Mouse (Mus musculus) forebrain, embryonic 14.5 days (tissue): ENCODE measurements at regions not wholly inside any gene's neighbourhood (a gene's known extent, or its start where the extent isn't known, plus 50 kb on each side); places are given as distances from the start of the nearest gene placed in this dataset.

Experiments used
- ATAC-seq: fragments of 200-750 bp; cut with Nextera tagmentation; 2 replicates; pipeline ENCODE4 v1.8.0; 2017; ENCODE audit warnings: mild to moderate bottlenecking, moderate library complexity
- DNase-seq: peaks from one replicate; pipeline ENCODE4 v3.0.0-alpha.2; 2015; ENCODE audit warnings: low spot score
- H3K27ac ChIP-seq: fragments of 300-500 bp; sonication (generic); 2 replicates; pipeline ENCODE4 v1.5.1; 2014; ENCODE audit warnings: low read depth, mild to moderate bottlenecking, control low read depth, low read length, moderate library complexity
- H3K27me3 ChIP-seq: fragments of 300-500 bp; sonication (generic); replicated peaks from 2 replicates; pipeline ENCODE4 v1.6.1; 2014; ENCODE audit warnings: low read length, control low read depth, mixed read lengths; ENCODE audit not compliant: control insufficient read depth, insufficient read depth
- H3K36me3 ChIP-seq: fragments of 300-500 bp; sonication (generic); 2 replicates; pipeline ENCODE4 v1.6.1; 2014; ENCODE audit warnings: low read length, control low read depth; ENCODE audit not compliant: control insufficient read depth, insufficient read depth
- H3K4me1 ChIP-seq: fragments of 300-500 bp; sonication (generic); 2 replicates; pipeline ENCODE4 v1.6.1; 2014; ENCODE audit warnings: antibody characterized with exemption, low read length, control low read depth; ENCODE audit not compliant: control insufficient read depth, insufficient read depth
- H3K4me2 ChIP-seq: fragments of 300-500 bp; sonication (generic); 2 replicates; pipeline ENCODE4 v1.6.1; 2014; ENCODE audit warnings: mild to moderate bottlenecking, control low read depth, low read length
- H3K4me3 ChIP-seq: fragments of 300-500 bp; sonication (generic); 2 replicates; pipeline ENCODE4 v1.5.1; 2014; ENCODE audit warnings: low read depth, low read length, control low read depth
- H3K9ac ChIP-seq: fragments of 300-500 bp; sonication (generic); 2 replicates; pipeline ENCODE4 v1.6.1; 2014; ENCODE audit warnings: mild to moderate bottlenecking, low read length, control low read depth, moderate library complexity
- H3K9me3 ChIP-seq: fragments of 300-500 bp; sonication (generic); replicated peaks from 2 replicates; pipeline ENCODE4 v1.6.1; 2016; ENCODE audit warnings: low read length, control low read depth, mixed read lengths; ENCODE audit not compliant: control insufficient read depth
- WGBS: fragments of 180-500 bp; shearing (Covaris S2); extraction: QIAGEN DNeasy Blood & Tissue Kit; methylation state at CpG from one replicate; pipeline ENCODE4 v1.1.7; 2014; 5-methylcytosine and 5-hydroxymethylcytosine counted together

DNA sequence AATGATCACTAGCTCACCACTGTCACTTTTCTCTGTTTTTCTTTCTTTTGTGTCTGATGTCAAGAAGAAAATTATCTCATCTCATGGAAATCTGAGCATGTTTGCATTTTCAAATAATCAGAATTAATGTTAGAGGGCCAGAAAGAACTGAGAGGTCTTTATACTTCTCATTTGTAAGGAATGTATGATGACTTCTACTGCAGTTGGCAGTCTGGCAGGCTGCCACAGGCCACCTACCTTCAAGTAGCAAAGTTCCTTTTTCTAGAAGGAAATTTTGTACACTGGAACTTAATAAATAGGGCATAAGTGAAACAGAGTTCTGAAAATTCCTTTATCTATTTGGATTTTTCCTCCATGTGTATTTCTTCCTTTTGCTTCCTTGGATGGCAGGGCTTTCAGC, 148.7 kb upstream of the Inhba start:
- ATAC-seq (no peak), DNase-seq (no peak)
- Histone ChIP-seq H3K9me3 (no peaks in the 10 kb centered on the region), H3K36me3 (no peaks in the 10 kb centered on the region), H3K4me2 (no peak overlapping the region), H3K27me3 (no peaks in the 10 kb centered on the region), H3K4me3 (no peak overlapping the region), H3K9ac (no peak overlapping the region), H3K27ac (no peak overlapping the region), H3K4me1 (no peaks in the 10 kb centered on the region)

GRCm38 (mm10) chr13:15863344-15863743, 148.3 kb upstream of the Inhba start:
- 60% methylated on average over 3 of the region's 3 CpGs for WGBS
- Histone ChIP-seq H3K27ac (no peak overlapping the region), H3K36me3 (no peaks in the 10 kb centered on the region), H3K4me1 (no peaks in the 10 kb centered on the region), H3K4me2 (no peak overlapping the region), H3K27me3 (no peaks in the 10 kb centered on the region), H3K9me3 (no peaks in the 10 kb centered on the region), H3K9ac (no peak overlapping the region), H3K4me3 (no peak overlapping the region)
- ATAC-seq (no peak), DNase-seq (no peak)

DNA sequence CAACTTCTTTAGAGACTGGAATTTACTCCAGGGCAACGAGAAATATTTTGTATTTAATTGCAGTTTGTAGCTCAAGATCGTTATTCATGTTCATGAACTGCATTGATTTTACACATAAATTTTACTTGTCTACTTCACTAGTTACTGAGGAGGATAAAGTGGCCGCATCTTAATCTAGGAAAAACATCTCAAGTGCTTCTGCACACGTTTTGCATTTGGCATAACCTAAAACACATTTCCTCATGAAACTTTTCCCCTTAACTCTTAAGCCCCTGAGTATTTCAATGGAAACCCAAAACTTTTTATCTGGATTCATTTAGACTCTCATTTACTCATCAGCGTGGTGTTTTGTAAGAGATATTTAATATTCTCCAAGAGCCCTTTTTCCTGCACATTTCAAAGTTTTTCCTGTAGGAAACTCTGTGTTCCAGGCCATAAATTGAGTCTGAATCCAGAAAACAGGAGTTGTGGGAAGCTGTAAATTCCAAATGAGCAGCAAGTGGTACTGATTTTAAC, 144.5 kb upstream of the Inhba start:
- Histone ChIP-seq H3K27ac (no peak overlapping the region), H3K9me3 (no peaks in the 10 kb centered on the region), H3K4me2 (no peak overlapping the region), H3K36me3 (no peaks in the 10 kb centered on the region), H3K27me3 (no peaks in the 10 kb centered on the region), H3K9ac (no peak overlapping the region), H3K4me1 (no peaks in the 10 kb centered on the region), H3K4me3 (no peak overlapping the region)
- 73% methylated on average over 5 of the region's 5 CpGs for WGBS
- DNase-seq (no peak), ATAC-seq (no peak)

DNA sequence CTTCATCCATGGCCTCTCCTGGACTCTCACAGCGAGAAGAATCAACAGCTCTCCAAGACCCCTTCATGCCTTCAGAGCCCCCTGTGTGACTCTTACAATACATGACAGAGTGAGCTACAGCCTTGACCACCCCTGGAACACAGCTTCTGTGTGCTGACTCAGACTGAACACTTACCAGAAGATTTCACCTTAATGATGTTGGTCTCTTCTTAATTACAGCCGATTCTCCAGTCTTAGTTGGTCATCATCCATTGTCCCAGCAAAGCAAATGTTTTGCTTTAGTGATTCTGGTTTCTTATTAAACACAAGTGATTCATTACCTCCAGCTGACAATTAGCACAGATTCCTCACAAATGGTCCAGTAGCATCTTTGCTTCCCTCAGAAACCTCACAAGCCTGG, 134.0 kb upstream of the Inhba start:
- no peaks in the 10 kb centered on the region for H3K9me3 ChIP-seq
- 87% methylated on average over 2 of the region's 2 CpGs for WGBS

DNA sequence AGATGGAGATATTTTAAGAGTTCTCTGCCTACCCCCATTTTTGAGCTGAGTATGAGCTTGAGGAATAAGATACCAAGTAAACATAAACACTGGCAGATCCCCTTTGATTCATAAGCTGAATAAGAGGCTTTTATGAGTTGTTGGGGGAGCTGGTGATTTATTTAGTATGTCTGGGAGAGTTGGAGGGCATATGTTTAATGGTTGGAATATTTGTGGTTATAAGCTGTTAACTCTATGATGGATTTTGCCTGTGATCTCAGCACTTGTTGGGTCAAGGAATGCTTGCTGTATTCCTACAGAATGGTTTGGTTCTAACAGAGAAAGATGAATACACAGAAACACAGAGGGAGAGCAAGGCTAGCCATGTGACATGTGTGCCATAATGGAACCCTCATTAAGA, 132.1 kb upstream of the Inhba start:
- Histone ChIP-seq H3K4me2 (no peak overlapping the region), H3K4me3 (no peak overlapping the region), H3K9ac (no peak overlapping the region), H3K4me1 (no peaks in the 10 kb centered on the region), H3K27ac (no peak overlapping the region), H3K9me3 (no peaks in the 10 kb centered on the region), H3K27me3 (no peaks in the 10 kb centered on the region), H3K36me3 (no peaks in the 10 kb centered on the region)
- ATAC-seq, result no peak
- no peak for DNase-seq

More for the DNA sequence above, 134.0 kb upstream of the Inhba start:
- Histone ChIP-seq H3K27me3 (no peaks in the 10 kb centered on the region), H3K4me2 (no peak overlapping the region), H3K4me3 (no peak overlapping the region), H3K4me1 (no peaks in the 10 kb centered on the region), H3K9ac (no peak overlapping the region), H3K36me3 (no peaks in the 10 kb centered on the region), H3K27ac (no peak overlapping the region)
- DNase-seq (no peak), ATAC-seq (no peak)

DNA sequence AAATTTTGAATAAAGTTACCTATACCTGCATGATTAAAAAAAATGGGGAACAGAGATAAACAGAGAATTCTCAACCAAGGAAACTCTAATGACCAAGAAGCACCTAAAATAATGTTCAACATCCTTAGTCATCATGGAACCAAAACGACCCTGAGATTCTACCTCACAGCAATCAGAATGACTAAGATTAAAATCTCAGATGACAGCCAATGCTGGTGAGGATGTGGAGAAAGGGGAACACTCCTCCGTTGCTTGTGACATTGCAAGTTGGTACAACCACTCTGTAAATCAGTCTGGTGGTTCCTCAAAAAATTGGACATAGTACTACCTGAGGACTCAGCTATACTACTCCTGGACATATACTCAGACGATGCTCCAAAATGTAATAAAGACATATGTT, 120.9 kb upstream of the Inhba start:
- Histone ChIP-seq H3K36me3 (no peaks in the 10 kb centered on the region), H3K27ac (no peak overlapping the region), H3K4me2 (no peak overlapping the region), H3K4me1 (no peaks in the 10 kb centered on the region), H3K9me3 (no peaks in the 10 kb centered on the region), H3K4me3 (no peak overlapping the region), H3K27me3 (no peaks in the 10 kb centered on the region), H3K9ac (no peak overlapping the region)
- 81% methylated on average over 3 of the region's 3 CpGs for WGBS
- ATAC-seq (no peak), DNase-seq (no peak)

- H3K4me2 ChIP-seq, result no peak overlapping the region
- H3K9me3 ChIP-seq, result no peaks in the 10 kb centered on the region
- H3K36me3 ChIP-seq, result no peaks in the 10 kb centered on the region
- no peaks in the 10 kb centered on the region for H3K4me1 ChIP-seq
- ATAC-seq (no peak), DNase-seq (no peak)
- H3K27me3 ChIP-seq, result no peaks in the 10 kb centered on the region
- no peak overlapping the region for H3K9ac ChIP-seq
- H3K27ac ChIP-seq, result no peak overlapping the region
- H3K4me3 ChIP-seq, result no peak overlapping the region
Measured at GRCm38 (mm10) chr13:15891403-15891802, 120.2 kb upstream of the Inhba start.

DNA sequence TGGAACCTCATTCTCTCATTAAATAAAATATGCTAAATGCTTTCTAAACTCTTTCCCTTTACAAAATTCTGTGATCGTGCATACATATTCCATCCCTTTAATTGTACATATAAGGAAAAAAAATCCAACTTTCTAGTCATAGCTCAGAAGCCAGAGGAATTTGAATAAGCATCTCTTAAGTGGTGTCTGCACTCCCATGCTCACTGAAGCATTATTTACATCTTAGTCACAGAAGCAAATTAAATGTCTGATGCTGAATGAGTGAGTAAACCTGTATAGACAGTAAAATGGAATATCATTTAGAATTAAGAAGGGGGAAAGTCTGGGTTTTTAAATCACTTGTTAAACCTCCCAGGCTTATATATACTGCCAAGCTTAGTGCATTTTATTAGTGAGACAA, 113.5 kb upstream of the Inhba start:
- Histone ChIP-seq H3K36me3 (no peaks in the 10 kb centered on the region), H3K27me3 (no peaks in the 10 kb centered on the region), H3K4me2 (no peak overlapping the region), H3K27ac (no peak overlapping the region), H3K4me3 (no peak overlapping the region), H3K9me3 (no peaks in the 10 kb centered on the region), H3K4me1 (no peaks in the 10 kb centered on the region), H3K9ac (no peak overlapping the region)
- ATAC-seq, result no peak
- DNase-seq, result no peak
- WGBS, result 87% methylated on average over 1 of the region's 1 CpGs

DNA sequence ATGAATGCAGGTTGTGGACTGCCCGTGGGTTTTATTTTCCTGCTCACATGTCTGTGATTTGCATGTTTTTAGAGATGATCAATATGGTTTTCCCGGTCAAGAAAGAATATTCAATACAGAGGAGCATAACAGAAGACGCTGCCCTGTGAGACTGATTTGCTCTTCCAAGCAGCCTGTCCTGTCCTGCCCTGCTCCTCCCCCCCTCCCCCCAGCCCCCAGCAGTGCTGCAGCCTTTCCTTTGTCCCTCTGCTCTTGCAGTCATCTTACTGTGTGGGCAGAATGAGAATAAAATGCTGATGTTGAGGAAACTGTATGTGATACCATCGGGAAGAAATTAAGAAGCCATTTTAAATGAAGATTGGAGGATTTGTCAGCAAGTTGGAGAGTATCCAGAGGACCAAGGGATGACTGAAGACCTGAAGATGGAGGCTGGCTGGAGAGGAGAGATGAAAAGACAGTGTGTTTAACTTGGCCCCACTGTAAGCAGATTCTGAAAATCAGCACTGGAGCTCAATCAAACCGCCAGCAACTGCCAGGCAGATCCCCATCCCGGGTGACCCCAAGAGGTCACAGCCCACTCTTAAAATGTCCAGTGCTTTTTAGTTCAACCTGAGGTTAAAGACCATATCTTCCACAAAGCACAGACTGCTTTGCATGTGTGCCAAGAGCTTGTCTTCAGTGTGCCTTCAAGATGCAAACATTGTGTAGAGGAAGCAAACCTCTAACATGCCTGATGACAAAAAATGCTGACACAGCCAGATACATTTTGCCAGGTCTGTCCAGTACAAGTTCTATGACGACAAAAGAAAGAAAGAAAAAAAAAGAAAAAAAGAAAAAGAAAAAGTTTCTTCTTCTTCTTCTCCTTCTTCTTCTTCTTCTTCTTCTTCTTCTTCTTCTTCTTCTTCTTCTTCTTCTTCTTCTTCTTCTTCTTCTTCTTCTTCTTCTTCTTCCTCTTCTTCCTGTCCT, 109.7 kb upstream of the Inhba start:
- no peaks in the 10 kb centered on the region for H3K4me1 ChIP-seq
- H3K4me2 ChIP-seq, result no peak overlapping the region
- no peaks in the 10 kb centered on the region for H3K36me3 ChIP-seq
- H3K27ac ChIP-seq, result no peak overlapping the region
- WGBS, result 50% methylated on average over 7 of the region's 7 CpGs
- DNase-seq (no peak), ATAC-seq (no peak)
- no peak overlapping the region for H3K4me3 ChIP-seq
- no peak overlapping the region for H3K9ac ChIP-seq
- no peaks in the 10 kb centered on the region for H3K9me3 ChIP-seq
- H3K27me3 ChIP-seq, result no peaks in the 10 kb centered on the region
